In the genomic region with DNA sequence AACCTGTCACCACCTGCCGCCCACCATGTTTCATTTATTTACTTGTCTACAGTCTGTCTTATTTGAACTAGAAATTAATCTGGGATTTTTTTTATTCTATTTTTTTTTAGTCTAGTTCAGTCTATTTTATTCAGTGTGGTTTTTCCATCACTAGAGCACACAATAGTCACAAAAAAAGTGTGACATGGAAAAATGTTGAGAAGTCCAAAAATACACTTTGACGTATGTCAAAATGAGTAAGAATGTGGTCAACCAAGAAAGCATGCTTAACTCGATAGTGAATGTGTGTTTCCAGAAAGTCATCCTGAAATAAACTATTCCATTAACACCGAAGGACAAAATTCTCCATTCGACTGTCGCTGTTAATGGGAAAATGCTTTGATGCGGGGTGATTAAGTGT, we compare ENCODE assay signal across 29 mouse cellular contexts. TPM values are rescaled to one million over a fixed set of nuclear protein-coding genes. Genes with fewer than 3 reads are reported as not detected.
"Had no signal": no experiment of that assay in that cellular context is flagged by ENCODE, and none has a peak within 500 bp of the region (broad histone marks: within the 10 kb centered on the region; RNA-seq: fewer than 3 reads in every experiment).

No protein-coding gene starts in this region.

- H3K4me2 ChIP-seq: heart, embryonic 11.5 days; heart, embryonic 13.5 days; heart, embryonic 15.5 days; hindbrain, embryonic 12.5 days; hindbrain, embryonic 14.5 days; kidney, embryonic 15.5 days; limb, embryonic 13.5 days; limb, embryonic 15.5 days; liver, embryonic 12.5 days had no signal

- H3K9me3 ChIP-seq: heart, embryonic 13.5 days; heart, embryonic 15.5 days; hindbrain, embryonic 10.5 days; hindbrain, embryonic 12.5 days; kidney, embryonic 15.5 days; limb, embryonic 13.5 days; limb, embryonic 15.5 days; liver, embryonic 12.5 days had no signal

- ATAC-seq: hindbrain, embryonic 16.5 days; intestine, embryonic 16.5 days; liver, embryonic 12.5 days had no signal

- DNase-seq: gastrocnemius, adult 2 months; gastrocnemius, postnatal 10 days; gastrocnemius, postnatal 36 days; heart, adult 11 months; heart, adult 2 months; heart, postnatal 4 days; kidney, adult 11 months; kidney, adult 2 months; kidney, adult 9 months; kidney, postnatal 14 days; kidney, postnatal 36 days; layer of hippocampus, adult 9-11 months; layer of hippocampus, postnatal 36 days; left cerebral cortex, postnatal 4 days had no signal

- H3K36me3 ChIP-seq: heart, embryonic 13.5 days; heart, embryonic 15.5 days; hindbrain, embryonic 10.5 days; hindbrain, embryonic 12.5 days; kidney, embryonic 15.5 days; limb, embryonic 13.5 days; limb, embryonic 15.5 days; liver, embryonic 12.5 days had no signal

- H3K27ac ChIP-seq: gastrocnemius, adult 2 months; heart, adult 2 months; heart, embryonic 13.5 days; heart, embryonic 15.5 days; hindbrain, embryonic 10.5 days; hindbrain, embryonic 12.5 days; hindbrain, embryonic 14.5 days; kidney, embryonic 15.5 days; kidney, postnatal 0 days; limb, embryonic 13.5 days; limb, embryonic 15.5 days; liver, embryonic 12.5 days; liver, embryonic 14.5 days had no signal

- H3K4me1 ChIP-seq: heart, embryonic 13.5 days; heart, embryonic 15.5 days; hindbrain, embryonic 12.5 days; kidney, embryonic 15.5 days; liver, embryonic 12.5 days had no signal

- H3K27me3 ChIP-seq: hindbrain, embryonic 12.5 days; kidney, embryonic 15.5 days; limb, embryonic 13.5 days; limb, embryonic 15.5 days; liver, embryonic 12.5 days had no signal

- H3K9ac ChIP-seq: heart, embryonic 13.5 days; heart, embryonic 15.5 days; hindbrain, embryonic 12.5 days; hindbrain, embryonic 14.5 days; kidney, embryonic 15.5 days; limb, embryonic 13.5 days; limb, embryonic 15.5 days; liver, embryonic 12.5 days; liver, embryonic 14.5 days had no signal

- H3K4me3 ChIP-seq: gastrocnemius, adult 2 months; heart, adult 2 months; heart, embryonic 13.5 days; heart, embryonic 15.5 days; hindbrain, embryonic 10.5 days; hindbrain, embryonic 12.5 days; kidney, embryonic 15.5 days; limb, embryonic 13.5 days; limb, embryonic 15.5 days; liver, embryonic 12.5 days had no signal

RNA-seq across cellular contexts. Expression of a gene that starts 51.5 kb away (rescaled TPM):
- polyA plus RNA-seq: liver, adult 2 months had no signal
